Mouse (Mus musculus): ENCODE results near the gene Itgb3. TPM values are rescaled to one million over a fixed set of nuclear protein-coding genes. Genes with fewer than 3 reads are reported as not detected.

Gene Itgb3
- polyA plus RNA-seq, 1 experiment from 2014 or later: 4.5 TPM

DNA sequence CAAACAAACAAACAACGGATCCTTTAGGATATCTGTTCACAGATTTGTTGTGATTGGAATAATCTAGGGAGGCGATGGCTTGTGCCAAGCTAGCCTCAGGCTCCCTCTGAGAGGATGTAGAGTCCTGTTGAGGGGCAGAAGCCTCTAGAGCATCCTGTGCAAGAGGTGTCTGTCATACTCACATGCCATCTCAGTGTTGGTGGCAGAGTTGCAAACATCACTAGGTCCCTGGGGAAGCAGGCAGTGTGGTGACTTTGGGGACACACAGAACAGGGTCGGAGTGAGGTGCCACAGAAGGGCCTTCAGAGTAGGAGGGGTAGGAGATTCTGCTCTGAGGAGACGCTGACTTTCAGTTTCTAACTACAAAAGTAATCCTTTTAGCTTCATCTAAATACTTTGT is 1.9 kb downstream of the Itgb3 start:
- H3K27me3 ChIP-seq (ENCODE audit: control insufficient read depth, insufficient read depth, low read depth, low read length): peaks cover 2% of the 10 kb centered on the region; the same call in 1 of the 2 replicates
- H3K4me1 ChIP-seq (replicated peaks; ENCODE audit: control insufficient read depth, insufficient read depth, low read length): peaks cover 4% of the 10 kb centered on the region; the same call in 1 of the 2 replicates
- H3K27ac ChIP-seq (ENCODE audit: low read length): no peak overlapping the region
- no peaks in the 10 kb centered on the region for H3K36me3 ChIP-seq (ENCODE audit: control insufficient read depth, insufficient read depth, low read length)
- no peaks in the 10 kb centered on the region for H3K9me3 ChIP-seq (ENCODE audit: control insufficient read depth, low read length)
- WGBS: 53% methylated on average over 4 of the region's 4 CpGs
- no peak for ATAC-seq (ENCODE audit: low read depth)
- H3K4me3 ChIP-seq (ENCODE audit: low read length): no peak overlapping the region
- H3K9ac ChIP-seq (ENCODE audit: low read length): no peak overlapping the region
- H3K4me2 ChIP-seq (ENCODE audit: low read depth, low read length): no peak overlapping the region

DNA sequence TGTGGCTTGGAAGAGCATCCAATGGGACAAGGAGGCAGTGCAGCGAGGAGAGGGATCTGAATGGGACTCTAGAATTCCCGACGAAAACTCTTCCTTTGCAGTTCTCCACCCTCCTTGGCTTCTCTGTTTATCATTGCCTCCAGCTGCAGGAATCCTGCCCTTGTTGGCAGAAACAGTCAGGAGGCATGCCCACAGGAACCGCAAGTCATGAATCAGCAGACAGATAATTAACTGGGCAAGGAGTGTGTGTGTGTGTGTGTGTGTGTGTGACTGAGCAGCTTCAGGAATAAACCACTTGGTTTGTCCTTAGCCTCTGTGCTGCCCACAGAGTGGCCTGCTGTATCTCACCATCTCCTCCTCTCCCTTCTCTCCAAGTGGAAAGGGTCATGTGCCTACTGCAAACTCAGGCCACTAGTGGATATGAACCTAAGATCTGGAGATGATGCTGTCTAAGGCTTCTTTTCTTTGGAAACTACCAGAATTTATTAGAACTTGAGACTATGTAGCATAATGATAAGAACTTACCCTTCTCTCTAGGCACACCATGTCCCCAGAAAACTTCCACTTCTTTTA is 3.9 kb downstream of the Itgb3 start:
- peaks cover 2% of the 10 kb centered on the region; the same call in 1 of the 2 replicates for H3K27me3 ChIP-seq (ENCODE audit: control insufficient read depth, insufficient read depth, low read depth, low read length)
- H3K9me3 ChIP-seq (ENCODE audit: control insufficient read depth, low read length): no peaks in the 10 kb centered on the region
- no peak overlapping the region for H3K27ac ChIP-seq (ENCODE audit: low read length)
- WGBS: 23% methylated on average over 4 of the region's 4 CpGs
- no peak overlapping the region for H3K4me2 ChIP-seq (ENCODE audit: low read depth, low read length)
- no peak overlapping the region for H3K9ac ChIP-seq (ENCODE audit: low read length)
- no peaks in the 10 kb centered on the region for H3K36me3 ChIP-seq (ENCODE audit: control insufficient read depth, insufficient read depth, low read length)
- H3K4me3 ChIP-seq (ENCODE audit: low read length): no peak overlapping the region
- ATAC-seq (ENCODE audit: low read depth): no peak
- peaks cover 4% of the 10 kb centered on the region; the same call in 1 of the 2 replicates for H3K4me1 ChIP-seq (replicated peaks; ENCODE audit: control insufficient read depth, insufficient read depth, low read length)

GRCm38 (mm10) chr11:104613551-104613950 is 5.8 kb downstream of the Itgb3 start:
- H3K27me3 ChIP-seq (ENCODE audit: control insufficient read depth, insufficient read depth, low read depth, low read length): 0 out of 2 replicates have a peak, but pooled peaks cover 2% of the 10 kb centered on the region
- H3K36me3 ChIP-seq (ENCODE audit: control insufficient read depth, insufficient read depth, low read length): no peaks in the 10 kb centered on the region
- 72% methylated on average over 10 of the region's 10 CpGs for WGBS
- ATAC-seq (ENCODE audit: low read depth): no peak
- no peak overlapping the region for H3K9ac ChIP-seq (ENCODE audit: low read length)
- H3K4me3 ChIP-seq (ENCODE audit: low read length): no peak overlapping the region
- H3K4me1 ChIP-seq (replicated peaks; ENCODE audit: control insufficient read depth, insufficient read depth, low read length): no peaks in the 10 kb centered on the region
- no peak overlapping the region for H3K4me2 ChIP-seq (ENCODE audit: low read depth, low read length)
- no peak overlapping the region for H3K27ac ChIP-seq (ENCODE audit: low read length)
- H3K9me3 ChIP-seq (ENCODE audit: control insufficient read depth, low read length): no peaks in the 10 kb centered on the region

DNA sequence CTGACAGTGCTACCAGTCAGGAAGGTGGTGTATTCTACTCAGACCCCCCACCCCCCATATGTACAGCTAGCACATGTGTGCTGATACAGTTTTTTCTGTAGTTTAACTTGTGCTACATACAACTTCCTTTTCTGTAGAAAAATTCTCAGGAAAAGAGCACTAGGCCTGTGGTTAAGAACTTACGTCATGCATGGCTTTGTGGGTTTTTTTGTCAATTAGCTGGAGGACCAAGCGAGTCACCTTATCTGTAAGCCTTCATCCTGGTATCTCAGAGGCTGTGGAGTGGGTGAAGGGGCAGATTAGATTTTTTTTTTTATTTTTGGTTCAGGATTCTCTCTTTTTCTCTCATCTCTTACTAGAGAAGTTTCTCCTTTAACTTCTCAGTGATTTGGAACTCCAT is 6.3 kb downstream of the Itgb3 start:
- Histone ChIP-seq H3K4me3 (ENCODE audit: low read length) (no peak overlapping the region), H3K4me2 (ENCODE audit: low read depth, low read length) (no peak overlapping the region), H3K27me3 (ENCODE audit: control insufficient read depth, insufficient read depth, low read depth, low read length) (0 out of 2 replicates have a peak, but pooled peaks cover 2% of the 10 kb centered on the region), H3K9ac (ENCODE audit: low read length) (no peak overlapping the region), H3K4me1 (replicated peaks; ENCODE audit: control insufficient read depth, insufficient read depth, low read length) (no peaks in the 10 kb centered on the region), H3K36me3 (ENCODE audit: control insufficient read depth, insufficient read depth, low read length) (no peaks in the 10 kb centered on the region), H3K27ac (ENCODE audit: low read length) (no peak overlapping the region), H3K9me3 (ENCODE audit: control insufficient read depth, low read length) (no peaks in the 10 kb centered on the region)
- no peak for ATAC-seq (ENCODE audit: low read depth)
- WGBS: 60% methylated on average over 2 of the region's 2 CpGs

- no peak overlapping the region for H3K9ac ChIP-seq (ENCODE audit: low read length)
- no peaks in the 10 kb centered on the region for H3K27me3 ChIP-seq (ENCODE audit: control insufficient read depth, insufficient read depth, low read depth, low read length)
- 66% methylated on average over 5 of the region's 5 CpGs for WGBS
- H3K27ac ChIP-seq (ENCODE audit: low read length): no peak overlapping the region
- H3K4me3 ChIP-seq (ENCODE audit: low read length): no peak overlapping the region
- H3K4me2 ChIP-seq (ENCODE audit: low read depth, low read length): no peak overlapping the region
- no peak for ATAC-seq (ENCODE audit: low read depth)
- no peaks in the 10 kb centered on the region for H3K4me1 ChIP-seq (replicated peaks; ENCODE audit: control insufficient read depth, insufficient read depth, low read length)
- no peaks in the 10 kb centered on the region for H3K36me3 ChIP-seq (ENCODE audit: control insufficient read depth, insufficient read depth, low read length)
- no peaks in the 10 kb centered on the region for H3K9me3 ChIP-seq (ENCODE audit: control insufficient read depth, low read length)
Observed at GRCm38 (mm10) chr11:104616182-104616581, 8.4 kb downstream of the Itgb3 start.

- Histone ChIP-seq H3K4me1 (replicated peaks; ENCODE audit: control insufficient read depth, insufficient read depth, low read length) (no peaks in the 10 kb centered on the region), H3K9me3 (ENCODE audit: control insufficient read depth, low read length) (no peaks in the 10 kb centered on the region), H3K36me3 (ENCODE audit: control insufficient read depth, insufficient read depth, low read length) (no peaks in the 10 kb centered on the region), H3K27ac (ENCODE audit: low read length) (no peak overlapping the region), H3K4me2 (ENCODE audit: low read depth, low read length) (no peak overlapping the region), H3K4me3 (ENCODE audit: low read length) (no peak overlapping the region), H3K27me3 (ENCODE audit: control insufficient read depth, insufficient read depth, low read depth, low read length) (no peaks in the 10 kb centered on the region), H3K9ac (ENCODE audit: low read length) (no peak overlapping the region)
- 60% methylated on average over 6 of the region's 6 CpGs for WGBS
- no peak for ATAC-seq (ENCODE audit: low read depth)
Observed at GRCm38 (mm10) chr11:104618638-104619076, 10.9 kb downstream of the Itgb3 start.

GRCm38 (mm10) chr11:104619084-104620022 is 11.6 kb downstream of the Itgb3 start:
- H3K9ac ChIP-seq (ENCODE audit: low read length): no peak overlapping the region
- H3K27ac ChIP-seq (ENCODE audit: low read length): no peak overlapping the region
- H3K27me3 ChIP-seq (ENCODE audit: control insufficient read depth, insufficient read depth, low read depth, low read length): no peaks in the 10 kb centered on the region
- H3K36me3 ChIP-seq (ENCODE audit: control insufficient read depth, insufficient read depth, low read length): no peaks in the 10 kb centered on the region
- 72% methylated on average over 13 of the region's 13 CpGs for WGBS
- no peak overlapping the region for H3K4me2 ChIP-seq (ENCODE audit: low read depth, low read length)
- no peaks in the 10 kb centered on the region for H3K4me1 ChIP-seq (replicated peaks; ENCODE audit: control insufficient read depth, insufficient read depth, low read length)
- H3K9me3 ChIP-seq (ENCODE audit: control insufficient read depth, low read length): no peaks in the 10 kb centered on the region
- no peak overlapping the region for H3K4me3 ChIP-seq (ENCODE audit: low read length)
- no peak for ATAC-seq (ENCODE audit: low read depth)

GRCm38 (mm10) chr11:104622040-104622962 is 14.5 kb downstream of the Itgb3 start:
- no peak overlapping the region for H3K27ac ChIP-seq (ENCODE audit: low read length)
- no peaks in the 10 kb centered on the region for H3K27me3 ChIP-seq (ENCODE audit: control insufficient read depth, insufficient read depth, low read depth, low read length)
- WGBS: 35% methylated on average over 11 of the region's 12 CpGs
- H3K4me2 ChIP-seq (ENCODE audit: low read depth, low read length): no peak overlapping the region
- no peak overlapping the region for H3K9ac ChIP-seq (ENCODE audit: low read length)
- no peaks in the 10 kb centered on the region for H3K9me3 ChIP-seq (ENCODE audit: control insufficient read depth, low read length)
- peaks cover 18% of the 10 kb centered on the region for H3K4me1 ChIP-seq (replicated peaks; ENCODE audit: control insufficient read depth, insufficient read depth, low read length)
- no peak overlapping the region for H3K4me3 ChIP-seq (ENCODE audit: low read length)
- no peaks in the 10 kb centered on the region for H3K36me3 ChIP-seq (ENCODE audit: control insufficient read depth, insufficient read depth, low read length)
- no peak for ATAC-seq (ENCODE audit: low read depth)

All from lung, embryonic 16.5 days (tissue).